Mouse (Mus musculus) midbrain, postnatal 0 days (tissue): ENCODE measurements around the gene Dennd6a. TPM values are rescaled to one million over a fixed set of nuclear protein-coding genes. Genes with fewer than 3 reads are reported as not detected.

ENCODE experiments used
- ATAC-seq: fragments of 200-750 bp; cut with Nextera tagmentation; 2 replicates; pipeline ENCODE4 v1.8.0; 2017; ENCODE audit warnings: moderate number of reproducible peaks, mild to moderate bottlenecking, moderate TSS enrichment, moderate library complexity; ENCODE audit not compliant: low FRiP score
- DNase-seq: peaks from one replicate; pipeline ENCODE4 v3.0.0-alpha.2; 2015; ENCODE audit warnings: low spot score
- H3K27ac ChIP-seq: fragments of 300-500 bp; sonication (generic); 2 replicates; pipeline ENCODE4 v1.5.1; 2014; ENCODE audit warnings: low read depth, mild to moderate bottlenecking, low read length, mixed read lengths
- H3K27me3 ChIP-seq: fragments of 300-500 bp; sonication (generic); 2 replicates; pipeline ENCODE4 v1.6.1; 2014; ENCODE audit warnings: low read length, control low read depth, mixed read lengths; ENCODE audit not compliant: insufficient read depth
- H3K36me3 ChIP-seq: fragments of 300-500 bp; sonication (generic); 2 replicates; pipeline ENCODE4 v1.6.1; 2014; ENCODE audit warnings: low read length, control low read depth, mixed read lengths; ENCODE audit not compliant: insufficient read depth
- H3K4me1 ChIP-seq: fragments of 300-500 bp; sonication (generic); 2 replicates; pipeline ENCODE4 v1.6.1; 2014; ENCODE audit warnings: mild to moderate bottlenecking, control low read depth, antibody characterized with exemption, low read length, mixed read lengths; ENCODE audit not compliant: insufficient read depth
- H3K4me2 ChIP-seq: fragments of 300-500 bp; sonication (generic); 2 replicates; pipeline ENCODE4 v1.6.1; 2014; ENCODE audit warnings: low read depth, mild to moderate bottlenecking, low read length, mixed read lengths; ENCODE audit not compliant: poor library complexity, severe bottlenecking
- H3K4me3 ChIP-seq: fragments of 300-500 bp; sonication (generic); 2 replicates; pipeline ENCODE4 v1.5.1; 2014; ENCODE audit warnings: low read depth, mild to moderate bottlenecking, low read length, moderate library complexity
- H3K9ac ChIP-seq: fragments of 300-500 bp; sonication (generic); replicated peaks from 2 replicates; pipeline ENCODE4 v1.6.1; 2014; ENCODE audit warnings: mild to moderate bottlenecking, low read length, moderate library complexity, mixed read lengths; ENCODE audit not compliant: poor library complexity, severe bottlenecking
- H3K9me3 ChIP-seq: fragments of 300-500 bp; sonication (generic); 2 replicates; pipeline ENCODE4 v1.6.1; 2016; ENCODE audit warnings: low read length, control low read depth
- CTCF ChIP-seq: IDR thresholded peaks from 2 replicates; pipeline ENCODE4 v1.5.1; 2016; ENCODE audit warnings: antibody characterized with exemption, mild to moderate bottlenecking
- WGBS: fragments of 180-500 bp; shearing (Covaris S2); extraction: QIAGEN DNeasy Blood & Tissue Kit; methylation state at CpG from one replicate; pipeline ENCODE4 v1.1.7; 2014; 5-methylcytosine and 5-hydroxymethylcytosine counted together
- polyA plus RNA-seq: library from polyadenylated mRNA; unstranded; fragments of >200 nt; fragmentation: Nextera tagmentation; extraction: Ambion mirVana; gene quantifications from 2 replicates; pipeline ENCODE4 v1.2.1, GENCODE M21; 2015
- total RNA-seq: library from RNA; depleted of rRNA; stranded (reverse); fragments of >200 nt; gene quantifications from 2 replicates; pipeline ENCODE4 v1.2.3, GENCODE M21; 2014

The Dennd6a gene
- total and polyA plus RNA-seq, 2 experiments from 2014 or later, result 9.5 to 26.1 TPM

DNA sequence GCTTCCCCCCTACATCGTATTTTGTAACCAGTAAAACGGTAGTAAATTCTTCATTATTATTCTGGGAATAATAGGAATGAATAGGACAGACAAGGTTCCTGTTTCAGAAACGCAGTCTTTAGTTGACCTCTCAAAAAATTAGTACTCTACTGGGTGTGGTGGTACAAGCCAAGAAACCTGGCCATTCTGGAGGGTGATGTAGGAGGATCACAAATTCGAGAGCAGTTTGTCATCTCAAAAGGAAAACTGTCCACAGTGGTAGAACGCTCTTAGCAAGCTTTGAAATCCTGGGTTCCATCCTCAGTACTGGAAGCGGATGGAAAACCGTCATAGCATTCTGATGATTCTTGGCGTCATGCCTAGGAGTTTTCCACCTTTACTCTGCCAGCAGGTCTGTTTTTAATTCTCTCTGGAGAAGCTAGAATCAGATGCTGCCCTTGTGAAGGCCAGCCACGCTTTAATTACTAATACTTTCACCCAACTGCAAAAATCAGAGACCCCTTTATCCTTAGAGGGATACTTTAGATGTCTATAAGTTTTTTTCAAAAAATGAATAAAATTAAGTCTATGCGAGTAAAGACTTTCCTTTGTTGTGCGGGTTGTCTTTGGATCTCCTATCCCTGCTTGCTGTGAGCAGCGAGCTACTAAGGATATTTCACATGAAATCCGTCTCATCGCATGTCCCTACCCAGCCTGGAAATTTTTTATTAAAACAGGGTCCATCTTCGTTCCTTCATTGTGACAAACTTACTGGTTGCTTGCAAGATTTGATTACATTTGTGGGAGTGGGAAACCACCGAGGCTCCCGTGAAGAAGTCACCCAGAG, 63.6 kb downstream of the Dennd6a start:
- H3K4me2 ChIP-seq, result peak overlapping the region; percentile 62
- peak overlapping the region; percentile 53 for H3K9ac ChIP-seq
- ATAC-seq, result peak; percentile 25; the same call in 1 of the 2 replicates
- H3K36me3 ChIP-seq, result peaks cover 4% of the 10 kb centered on the region; the same call in 1 of the 2 replicates
- H3K4me1 ChIP-seq, result peaks cover 9% of the 10 kb centered on the region
- H3K27me3 ChIP-seq, result no peaks in the 10 kb centered on the region
- peak overlapping the region; percentile 80 for H3K27ac ChIP-seq
- peak overlapping the region; percentile 89 for H3K4me3 ChIP-seq
- peak; percentile 40 for DNase-seq
- no peak for TF ChIP-seq CTCF
- WGBS, result 33% methylated on average over 17 of the region's 17 CpGs
- H3K9me3 ChIP-seq, result no peaks in the 10 kb centered on the region

DNA sequence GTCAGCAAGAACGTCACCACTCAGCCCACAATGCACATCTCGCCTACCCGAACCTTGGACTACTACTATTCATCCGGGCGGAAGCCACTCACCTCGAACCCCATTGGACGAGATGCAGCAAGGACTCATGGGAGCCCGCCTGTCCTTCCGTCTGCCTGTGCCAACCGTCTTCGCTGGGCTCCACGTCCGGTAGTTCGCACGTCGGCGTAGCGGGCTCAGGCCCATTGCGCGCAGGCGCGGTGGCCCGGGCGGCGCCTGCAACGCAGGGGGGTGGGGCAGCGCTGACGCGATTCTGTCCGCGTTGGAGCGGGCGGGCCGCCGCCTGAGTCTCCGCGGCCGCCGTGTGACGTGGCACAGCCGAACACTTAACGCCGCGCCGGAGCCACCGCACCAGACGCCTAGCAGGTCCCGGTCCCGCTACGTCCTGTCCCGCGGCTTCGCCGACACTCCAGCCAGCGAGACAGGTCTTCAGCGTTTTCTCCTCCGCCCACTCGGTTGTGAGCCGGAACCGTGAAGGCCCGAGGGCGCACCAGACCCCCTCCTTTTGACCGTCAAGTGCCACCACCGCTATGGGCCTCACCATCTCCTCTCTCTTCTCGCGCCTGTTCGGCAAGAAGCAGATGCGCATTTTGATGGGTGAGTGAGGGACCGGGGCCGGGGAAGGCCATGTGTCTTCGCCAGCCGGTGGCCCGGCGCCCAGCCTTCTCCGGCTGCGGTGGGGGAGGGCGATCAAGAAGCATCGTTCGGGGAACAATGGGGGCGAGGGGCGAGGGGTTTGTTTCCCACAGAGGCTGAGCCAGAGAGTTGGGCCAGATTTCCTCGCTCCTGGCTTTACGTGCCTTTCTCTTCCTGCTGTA, 64.4 kb downstream of the Dennd6a start, which contains the start of gene Arf4:
Gene Arf4, plus strand, starts transcription at position 224 of the 857 bp plus-strand sequence.
- under 1% methylated on average over 83 of the region's 83 CpGs for WGBS
- no peaks in the 10 kb centered on the region for H3K27me3 ChIP-seq
- DNase-seq (peak; percentile 99), ATAC-seq (peak; percentile 99)
- H3K9me3 ChIP-seq, result no peaks in the 10 kb centered on the region
- H3K27ac ChIP-seq, result peak within 1 kb of the TSS; percentile 96
- no peaks in the 10 kb centered on the region; the same call in 1 of the 2 replicates for H3K36me3 ChIP-seq
- H3K9ac ChIP-seq, result peak within 1 kb of the TSS; percentile 87
- no peak for TF ChIP-seq CTCF
- peak within 1 kb of the TSS; percentile 89 for H3K4me3 ChIP-seq
- peaks cover 9% of the 10 kb centered on the region for H3K4me1 ChIP-seq
- H3K4me2 ChIP-seq, result peak within 1 kb of the TSS; percentile 62

DNA sequence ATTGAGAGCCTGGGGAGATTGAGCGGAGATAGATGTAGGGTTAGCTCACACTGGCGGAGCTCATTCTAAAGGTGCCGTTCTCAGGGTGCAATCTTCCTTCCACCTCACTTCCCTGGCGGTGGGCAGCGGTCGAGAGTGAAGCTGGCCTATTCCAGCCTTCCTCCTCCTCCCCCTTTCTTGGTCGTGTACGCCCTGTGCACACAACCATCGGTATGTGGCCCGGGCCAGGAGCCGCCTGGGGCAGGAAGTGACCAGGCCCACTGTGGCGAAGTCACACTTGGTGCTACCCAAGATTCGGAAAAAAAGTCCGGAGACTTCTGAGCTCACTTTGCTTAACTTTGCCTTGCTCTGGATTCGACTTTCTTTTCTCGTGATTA, 65.0 kb downstream of the Dennd6a start:
- H3K36me3 ChIP-seq, result no peaks in the 10 kb centered on the region; the same call in 1 of the 2 replicates
- peak overlapping the region; percentile 87 for H3K9ac ChIP-seq
- no peaks in the 10 kb centered on the region for H3K27me3 ChIP-seq
- peak overlapping the region; percentile 96 for H3K27ac ChIP-seq
- H3K9me3 ChIP-seq, result no peaks in the 10 kb centered on the region
- WGBS, result 0% methylated on average over 16 of the region's 16 CpGs
- H3K4me2 ChIP-seq, result peak overlapping the region; percentile 62
- TF ChIP-seq CTCF, result no peak
- ATAC-seq, result no peak
- peak overlapping the region; percentile 89 for H3K4me3 ChIP-seq
- H3K4me1 ChIP-seq, result peaks cover 9% of the 10 kb centered on the region
- peak; percentile 33 for DNase-seq

DNA sequence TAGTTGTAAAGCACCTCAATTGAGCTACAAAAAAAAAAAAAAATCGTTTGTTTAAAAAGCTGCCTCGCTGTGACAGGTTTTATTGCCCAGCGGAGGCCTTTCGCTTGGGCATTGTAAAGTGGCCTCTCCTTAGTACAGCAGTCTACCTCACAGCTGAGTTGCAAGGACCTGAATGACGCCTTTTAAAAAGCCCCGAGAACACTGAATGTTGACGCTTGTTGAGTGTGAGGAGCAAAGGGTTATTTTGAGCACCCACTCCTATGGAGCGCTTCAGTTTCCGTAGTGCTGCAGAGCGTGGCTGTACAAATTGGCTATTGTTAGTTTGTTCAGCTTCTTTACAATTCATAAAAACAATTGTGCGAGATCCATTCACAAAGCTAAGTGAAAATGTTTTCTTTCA, 65.6 kb downstream of the Dennd6a start:
- Histone ChIP-seq H3K4me3 (peak overlapping the region; percentile 89), H3K4me2 (peak overlapping the region; percentile 62), H3K9me3 (no peaks in the 10 kb centered on the region), H3K27me3 (no peaks in the 10 kb centered on the region), H3K4me1 (peaks cover 9% of the 10 kb centered on the region), H3K27ac (peak overlapping the region; percentile 47; the same call in 1 of the 2 replicates), H3K36me3 (no peaks in the 10 kb centered on the region), H3K9ac (peak overlapping the region; percentile 87)
- WGBS, result 2% methylated on average over 11 of the region's 11 CpGs
- peak; percentile 31 for DNase-seq
- TF ChIP-seq CTCF, result no peak
- ATAC-seq, result no peak

DNA sequence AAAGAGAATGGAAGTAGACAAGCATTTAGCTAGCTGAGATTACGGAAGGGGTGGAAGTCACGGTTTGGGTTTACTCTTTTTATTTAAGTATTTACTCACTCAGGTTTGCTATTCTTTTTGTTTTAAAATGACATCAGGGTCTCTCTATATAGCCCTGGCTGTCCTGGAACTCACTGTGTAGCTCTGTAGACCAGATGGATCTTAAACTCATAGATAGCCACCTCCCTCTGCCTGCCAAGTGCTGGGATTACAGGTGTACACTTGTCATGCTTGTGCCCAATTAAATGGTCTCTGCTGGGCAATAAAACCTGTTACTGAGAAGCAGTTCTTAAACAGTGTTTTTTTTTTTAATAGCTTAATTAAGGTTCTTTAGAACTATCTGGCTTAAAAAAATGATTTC, 66.3 kb downstream of the Dennd6a start:
- H3K4me2 ChIP-seq, result peak overlapping the region; percentile 62
- peaks cover 9% of the 10 kb centered on the region for H3K4me1 ChIP-seq
- DNase-seq, result peak; percentile 43
- no peaks in the 10 kb centered on the region for H3K36me3 ChIP-seq
- no peaks in the 10 kb centered on the region for H3K9me3 ChIP-seq
- peak; percentile 55 for TF ChIP-seq CTCF
- peak overlapping the region; percentile 89 for H3K4me3 ChIP-seq
- H3K9ac ChIP-seq, result peak overlapping the region; percentile 87
- 23% methylated on average over 2 of the region's 2 CpGs for WGBS
- ATAC-seq, result no peak
- no peak overlapping the region for H3K27ac ChIP-seq
- no peaks in the 10 kb centered on the region for H3K27me3 ChIP-seq
